8 mouse cellular contexts compared by ENCODE assay signal in genomic region chr19:12499485-12499884, GRCm38 (mm10). TPM values are rescaled to one million over a fixed set of nuclear protein-coding genes. Genes with fewer than 3 reads are reported as not detected.
DNase-seq lines count a peak whose midpoint lies in the region; ATAC-seq and TF ChIP-seq lines count a peak whose summit lies in the region.
"Had no signal": no experiment of that assay in that cellular context is flagged by ENCODE, and none has a peak within 500 bp of the region (broad histone marks: within the 10 kb centered on the region; RNA-seq: fewer than 3 reads in every experiment).

No protein-coding gene starts in this region.

- TF ChIP-seq POLR2A in small intestine, adult 2 months (IDR thresholded peaks at IDR 0.05; ENCODE audit: low read depth, low read length), result no peak

- 17% methylated on average over 2 of the region's 2 CpGs for WGBS in lung, embryonic 14.5 days
- 9% methylated on average over 2 of the region's 2 CpGs for WGBS in forebrain, embryonic 10.5 days
- 18% methylated on average over 2 of the region's 2 CpGs for WGBS in intestine, embryonic 16.5 days
- WGBS in small intestine, adult 2 months, result 17% methylated on average over 2 of the region's 2 CpGs

- peak overlapping the region; percentile 83; the same call in 1 of the 2 replicates for H3K9ac ChIP-seq in lung, embryonic 14.5 days
- H3K9ac ChIP-seq in intestine, embryonic 16.5 days (ENCODE audit: low read depth, low read length), result peak overlapping the region; percentile 96

- TF ChIP-seq CTCF in lung, embryonic 14.5 days (IDR thresholded peaks at IDR 0.05; ENCODE audit: low read depth), result no peak
- no peak for TF ChIP-seq CTCF in small intestine, adult 2 months (IDR thresholded peaks at IDR 0.05; ENCODE audit: extremely low read depth, insufficient read length, insufficient replicate concordance, low read depth, low read length)

- H3K9me3 ChIP-seq in lung, embryonic 14.5 days (ENCODE audit: low read depth, low read length), result no peaks in the 10 kb centered on the region
- H3K9me3 ChIP-seq in forebrain, embryonic 10.5 days, result no peaks in the 10 kb centered on the region
- no peaks in the 10 kb centered on the region for H3K9me3 ChIP-seq in intestine, embryonic 16.5 days (ENCODE audit: control insufficient read depth, low read length)

- DNase-seq in lung, embryonic 14.5 days, result no peak
- no peak for DNase-seq in lung, postnatal 14 days
- no peak for DNase-seq in forebrain, embryonic 10.5 days (ENCODE audit: extremely low spot score, low spot score)
- no peak for DNase-seq in cerebellum, postnatal 4 days (ENCODE audit: low spot score in 2 of 2)
- no peak for DNase-seq in thymus, postnatal 14 days
- DNase-seq: thymus, adult 2 months had no signal

- H3K4me3 ChIP-seq in lung, embryonic 14.5 days (ENCODE audit: low read depth, low read length), result peak overlapping the region; percentile 72
- H3K4me3 ChIP-seq in forebrain, embryonic 10.5 days, result peak overlapping the region; percentile 93
- H3K4me3 ChIP-seq in intestine, embryonic 16.5 days (ENCODE audit: low read length), result peak overlapping the region; percentile 91
- H3K4me3 ChIP-seq in small intestine, adult 2 months (ENCODE audit: low read depth, low read length), result peak overlapping the region; percentile 67; the same call in 1 of the 2 replicates

- H3K4me2 ChIP-seq in lung, embryonic 14.5 days, result peak overlapping the region; percentile 89
- peak overlapping the region; percentile 84 for H3K4me2 ChIP-seq in intestine, embryonic 16.5 days (ENCODE audit: low read depth, low read length)

- 0 out of 2 replicates have a peak, but pooled peaks cover 3% of the 10 kb centered on the region for H3K36me3 ChIP-seq in lung, embryonic 14.5 days (ENCODE audit: insufficient read depth)
- H3K36me3 ChIP-seq in forebrain, embryonic 10.5 days (replicated peaks), result peaks cover 40% of the 10 kb centered on the region
- no peaks in the 10 kb centered on the region for H3K36me3 ChIP-seq in intestine, embryonic 16.5 days (ENCODE audit: control insufficient read depth, insufficient read depth, low read length)
- no peaks in the 10 kb centered on the region for H3K36me3 ChIP-seq in small intestine, adult 2 months (ENCODE audit: control insufficient read depth, insufficient read depth, low read length)

- H3K4me1 ChIP-seq in lung, embryonic 14.5 days (ENCODE audit: insufficient read depth), result 0 out of 2 replicates have a peak, but pooled peaks cover 7% of the 10 kb centered on the region
- peaks cover 65% of the 10 kb centered on the region for H3K4me1 ChIP-seq in forebrain, embryonic 10.5 days
- peaks cover 14% of the 10 kb centered on the region for H3K4me1 ChIP-seq in intestine, embryonic 16.5 days (ENCODE audit: control insufficient read depth, insufficient read depth, low read length)
- H3K4me1 ChIP-seq in small intestine, adult 2 months (ENCODE audit: control insufficient read depth, insufficient read depth, insufficient read length, low read length), result peaks cover 3% of the 10 kb centered on the region; the same call in 1 of the 2 replicates

- ATAC-seq in lung, embryonic 14.5 days (ENCODE audit: insufficient read depth), result no peak
- ATAC-seq in intestine, embryonic 16.5 days, result no peak

- no peaks in the 10 kb centered on the region for H3K27me3 ChIP-seq in lung, embryonic 14.5 days (ENCODE audit: insufficient read depth, low read length)
- H3K27me3 ChIP-seq in forebrain, embryonic 10.5 days (ENCODE audit: poor library complexity, severe bottlenecking), result no peaks in the 10 kb centered on the region
- H3K27me3 ChIP-seq in intestine, embryonic 16.5 days (replicated peaks; ENCODE audit: control insufficient read depth, insufficient read depth, low read length), result no peaks in the 10 kb centered on the region
- no peaks in the 10 kb centered on the region for H3K27me3 ChIP-seq in small intestine, adult 2 months (ENCODE audit: control insufficient read depth, insufficient read depth, low read length)

- H3K27ac ChIP-seq in lung, embryonic 14.5 days (ENCODE audit: low read depth), result no peak overlapping the region
- H3K27ac ChIP-seq in forebrain, embryonic 10.5 days, result peak overlapping the region; percentile 98
- H3K27ac ChIP-seq in intestine, embryonic 16.5 days (ENCODE audit: low read length), result no peak overlapping the region; the same call in 1 of the 2 replicates
- no peak overlapping the region for H3K27ac ChIP-seq in small intestine, adult 2 months (ENCODE audit: insufficient read depth, low read depth, low read length)

RNA-seq across cellular contexts. Expression of gene Dtx4, which starts 1.8 kb away (rescaled TPM):
- 17.2 and 17.7 TPM in 2 replicates for polyA plus RNA-seq in lung, embryonic 14.5 days (2014; fragmentation: Nextera tagmentation; extraction: Ambion mirVana)
- 31.7 and 34.3 TPM in 2 replicates for polyA plus RNA-seq in forebrain, embryonic 10.5 days (2016; fragmentation: Nextera tagmentation; extraction: Ambion mirVana)
- 9.9 and 11.1 TPM in 2 replicates for polyA plus RNA-seq in intestine, embryonic 16.5 days (2015; fragmentation: Nextera tagmentation; extraction: Ambion mirVana)
- polyA plus RNA-seq in small intestine, adult 2 months (2012; rRNA removed), result 7.1 and 11.1 TPM in 2 replicates

RNA-seq across cellular contexts. Expression of gene Mpeg1, which starts 38.9 kb away (rescaled TPM):
- 0.63 and 0.76 TPM in 2 replicates for polyA plus RNA-seq in lung, embryonic 14.5 days (2014; fragmentation: Nextera tagmentation; extraction: Ambion mirVana)
- 0.11 and 0.17 TPM in 2 replicates for polyA plus RNA-seq in forebrain, embryonic 10.5 days (2016; fragmentation: Nextera tagmentation; extraction: Ambion mirVana)
- polyA plus RNA-seq in intestine, embryonic 16.5 days (2015; fragmentation: Nextera tagmentation; extraction: Ambion mirVana), result 0.97 and 1.0 TPM in 2 replicates
- 2.7 and 3.5 TPM in 2 replicates for polyA plus RNA-seq in small intestine, adult 2 months (2012; rRNA removed)

RNA-seq across cellular contexts. Expression of gene Fam111a, which starts 46.1 kb away (rescaled TPM):
- polyA plus RNA-seq in lung, embryonic 14.5 days (2014; fragmentation: Nextera tagmentation; extraction: Ambion mirVana), result 34.9 and 37.9 TPM in 2 replicates
- polyA plus RNA-seq in forebrain, embryonic 10.5 days (2016; fragmentation: Nextera tagmentation; extraction: Ambion mirVana), result 21.0 and 22.0 TPM in 2 replicates
- polyA plus RNA-seq in intestine, embryonic 16.5 days (2015; fragmentation: Nextera tagmentation; extraction: Ambion mirVana), result 16.2 and 16.3 TPM in 2 replicates
- polyA plus RNA-seq in small intestine, adult 2 months (2012; rRNA removed), result 0.17 and 0.33 TPM in 2 replicates

Comparison
In these comparisons a context has a peak if more than half of its experiments do, and no peak if none do; other contexts are left out.
1. RNA of gene Fam111a, which starts 46.1 kb away (polyA plus RNA-seq): 34.9 to 37.9 TPM in lung, embryonic 14.5 days, 21.0 to 22.0 TPM in forebrain, embryonic 10.5 days and 16.2 to 16.3 TPM in intestine, embryonic 16.5 days; 0.17 to 0.33 TPM in small intestine, adult 2 months; every median in the first group is over 10 times any median in the second.
2. Peak in every context shown above with its lines, with median percentiles within 50 percentile points of each other: H3K4me3 ChIP-seq.